Mouse (Mus musculus): ENCODE measurements around the gene AB124611. TPM values are rescaled to one million over a fixed set of nuclear protein-coding genes. Genes with fewer than 3 reads are reported as not detected.

AB124611 gene
- total and polyA plus RNA-seq, 2 experiments from 2014 or later: 0.15 to 1.00 TPM

- Histone ChIP-seq H3K9me3 (replicated peaks; ENCODE audit: control insufficient read depth, low read length) (no peaks in the 10 kb centered on the region), H3K4me1 (ENCODE audit: control insufficient read depth, insufficient read depth) (peaks cover 15% of the 10 kb centered on the region), H3K27me3 (ENCODE audit: control insufficient read depth, insufficient read depth, low read length) (no peaks in the 10 kb centered on the region), H3K4me2 (ENCODE audit: low read depth, low read length) (no peak overlapping the region), H3K4me3 (ENCODE audit: low read depth, low read length) (no peak overlapping the region), H3K9ac (replicated peaks; ENCODE audit: low read depth, low read length) (no peak overlapping the region), H3K27ac (ENCODE audit: low read depth) (no peak overlapping the region), H3K36me3 (replicated peaks; ENCODE audit: control insufficient read depth, insufficient read depth, low read length) (peaks cover 22% of the 10 kb centered on the region)
- 79% methylated on average over 2 of the region's 2 CpGs for WGBS
- no peak for ATAC-seq (ENCODE audit: insufficient read depth, low read depth)
- DNase-seq (ENCODE audit: low spot score): no peak
- TF ChIP-seq CTCF (IDR thresholded peaks at IDR 0.05; ENCODE audit: low read depth): no peak
- no peak for TF ChIP-seq EP300 (IDR thresholded peaks at IDR 0.05; ENCODE audit: low read depth)
These were observed 68.9 kb downstream of the AB124611 start for GRCm38 (mm10) chr9:21594838-21595237.

Small RNA genes lying within 50 kb of the gene (microRNA-seq; reads per million reads assigned to microRNA genes)
- 4.3 reads per million, percentile 19 among the genes with 10 or more reads in this experiment for gene Mir199a-1

Other genes starting within 250 kb of the AB124611 start
- gene Kri1, start 238.2 kb upstream of the AB124611 start, total RNA-seq (2014; rRNA removed; ENCODE audit: low replicate concordance): 7.0 and 16.3 TPM in 2 replicates
- 5.9 and 9.1 TPM in 2 replicates for gene Kri1, start 238.2 kb upstream of the AB124611 start, polyA plus RNA-seq (2015; fragmentation: Nextera tagmentation; extraction: Ambion mirVana)
- 67.4 and 103 TPM in 2 replicates for gene Cdkn2d, start 234.8 kb upstream of the AB124611 start, total RNA-seq (2014; rRNA removed; ENCODE audit: low replicate concordance)
- 65.8 and 67.5 TPM in 2 replicates for gene Cdkn2d, start 234.8 kb upstream of the AB124611 start, polyA plus RNA-seq (2015; fragmentation: Nextera tagmentation; extraction: Ambion mirVana)
- gene Ap1m2, start 213.8 kb upstream of the AB124611 start, total RNA-seq (2014; rRNA removed; ENCODE audit: low replicate concordance): 0.46 and 0.57 TPM in 2 replicates
- 0.15 TPM in 1 of 2 replicates, not detected in the other for gene Ap1m2, start 213.8 kb upstream of the AB124611 start, polyA plus RNA-seq (2015; fragmentation: Nextera tagmentation; extraction: Ambion mirVana)
- 44.0 and 84.8 TPM in 2 replicates for gene Slc44a2, start 205.5 kb upstream of the AB124611 start, total RNA-seq (2014; rRNA removed; ENCODE audit: low replicate concordance)
- 45.0 and 46.5 TPM in 2 replicates for gene Slc44a2, start 205.5 kb upstream of the AB124611 start, polyA plus RNA-seq (2015; fragmentation: Nextera tagmentation; extraction: Ambion mirVana)
- 34.7 and 37.3 TPM in 2 replicates for gene Ilf3, start 158.3 kb upstream of the AB124611 start, total RNA-seq (2014; rRNA removed; ENCODE audit: low replicate concordance)
- gene Ilf3, start 158.3 kb upstream of the AB124611 start, polyA plus RNA-seq (2015; fragmentation: Nextera tagmentation; extraction: Ambion mirVana): 53.6 and 58.4 TPM in 2 replicates
- 34.3 and 39.7 TPM in 2 replicates for gene Qtrt1, start 114.3 kb upstream of the AB124611 start, total RNA-seq (2014; rRNA removed; ENCODE audit: low replicate concordance)
- gene Qtrt1, start 114.3 kb upstream of the AB124611 start, polyA plus RNA-seq (2015; fragmentation: Nextera tagmentation; extraction: Ambion mirVana): 15.5 and 15.6 TPM in 2 replicates
- 78.3 and 95.8 TPM in 2 replicates for gene Dnm2, start 101.3 kb upstream of the AB124611 start, total RNA-seq (2014; rRNA removed; ENCODE audit: low replicate concordance)
- 56.8 and 61.1 TPM in 2 replicates for gene Dnm2, start 101.3 kb upstream of the AB124611 start, polyA plus RNA-seq (2015; fragmentation: Nextera tagmentation; extraction: Ambion mirVana)
- gene Tmed1, start 15.9 kb upstream of the AB124611 start, total RNA-seq (2014; rRNA removed; ENCODE audit: low replicate concordance): 70.5 and 99.3 TPM in 2 replicates
- gene Tmed1, start 15.9 kb upstream of the AB124611 start, polyA plus RNA-seq (2015; fragmentation: Nextera tagmentation; extraction: Ambion mirVana): 83.7 and 89.1 TPM in 2 replicates
- gene Carm1, start 20.7 kb downstream of the AB124611 start, total RNA-seq (2014; rRNA removed; ENCODE audit: low replicate concordance): 49.5 and 78.3 TPM in 2 replicates
- 11.3 and 12.7 TPM in 2 replicates for gene Carm1, start 20.7 kb downstream of the AB124611 start, polyA plus RNA-seq (2015; fragmentation: Nextera tagmentation; extraction: Ambion mirVana)
- 33.4 and 44.6 TPM in 2 replicates for gene Timm29, start 66.5 kb downstream of the AB124611 start, total RNA-seq (2014; rRNA removed; ENCODE audit: low replicate concordance)
- 23.2 and 23.7 TPM in 2 replicates for gene Timm29, start 66.5 kb downstream of the AB124611 start, polyA plus RNA-seq (2015; fragmentation: Nextera tagmentation; extraction: Ambion mirVana)
- 12.3 and 17.6 TPM in 2 replicates for gene Yipf2, start 66.7 kb downstream of the AB124611 start, total RNA-seq (2014; rRNA removed; ENCODE audit: low replicate concordance)
- gene Yipf2, start 66.7 kb downstream of the AB124611 start, polyA plus RNA-seq (2015; fragmentation: Nextera tagmentation; extraction: Ambion mirVana): 9.1 and 11.9 TPM in 2 replicates
- 55.9 and 66.0 TPM in 2 replicates for gene Smarca4, start 90.0 kb downstream of the AB124611 start, total RNA-seq (2014; rRNA removed; ENCODE audit: low replicate concordance)
- gene Smarca4, start 90.0 kb downstream of the AB124611 start, polyA plus RNA-seq (2015; fragmentation: Nextera tagmentation; extraction: Ambion mirVana): 22.2 and 22.9 TPM in 2 replicates
- gene Ldlr, start 197.3 kb downstream of the AB124611 start, total RNA-seq (2014; rRNA removed; ENCODE audit: low replicate concordance): 36.8 and 42.9 TPM in 2 replicates
- gene Ldlr, start 197.3 kb downstream of the AB124611 start, polyA plus RNA-seq (2015; fragmentation: Nextera tagmentation; extraction: Ambion mirVana): 8.0 and 10.9 TPM in 2 replicates
- 22.3 and 76.0 TPM in 2 replicates for gene Spc24, start 234.1 kb downstream of the AB124611 start, total RNA-seq (2014; rRNA removed; ENCODE audit: low replicate concordance)
- gene Spc24, start 234.1 kb downstream of the AB124611 start, polyA plus RNA-seq (2015; fragmentation: Nextera tagmentation; extraction: Ambion mirVana): 35.2 and 40.3 TPM in 2 replicates